Mouse (Mus musculus) thymus, postnatal 10 days (tissue): ENCODE results near the gene Dpf2.

Experiments used
- DNase-seq, 2 experiments: peaks; one replicate each; pipeline ENCODE4 v3.0.0; 2021; ENCODE audit warnings: low spot score in 2 of 2

Dpf2 gene

GRCm38 (mm10) chr19:5864710-5865398 lies 48.0 kb downstream of the Dpf2 start:
- no peak for DNase-seq

- no peak for DNase-seq
These were observed 49.0 kb downstream of the Dpf2 start for GRCm38 (mm10) chr19:5863776-5864175.

GRCm38 (mm10) chr19:5862335-5863085 lies 50.3 kb downstream of the Dpf2 start:
- DNase-seq, result no peak

GRCm38 (mm10) chr19:5856604-5857003 lies 56.2 kb downstream of the Dpf2 start:
- no peak for DNase-seq

- DNase-seq, result no peak
These were observed 60.6 kb downstream of the Dpf2 start for GRCm38 (mm10) chr19:5852035-5852722.

GRCm38 (mm10) chr19:5851481-5851971 lies 61.3 kb downstream of the Dpf2 start:
- no peak for DNase-seq

- DNase-seq, result no peak
These were observed 62.0 kb downstream of the Dpf2 start for GRCm38 (mm10) chr19:5850860-5851259.

- DNase-seq, result peak; percentile 83 to 93
These were observed 62.8 kb downstream of the Dpf2 start for GRCm38 (mm10) chr19:5849843-5850527.

- no peak for DNase-seq
These were observed 63.8 kb downstream of the Dpf2 start for GRCm38 (mm10) chr19:5848826-5849672.

- peak in 1 of 2 experiments; percentile 35 for DNase-seq
These were observed 64.6 kb downstream of the Dpf2 start for GRCm38 (mm10) chr19:5848032-5848825.

- no peak for DNase-seq
These were observed 65.5 kb downstream of the Dpf2 start for GRCm38 (mm10) chr19:5847306-5847796.

- peak; percentile 33 to 39 for DNase-seq
These were observed 66.1 kb downstream of the Dpf2 start for GRCm38 (mm10) chr19:5846557-5847305.
